Mouse (Mus musculus) layer of hippocampus, adult 2 months (tissue): ENCODE results near the gene Kcnd3. TPM values are rescaled to one million over a fixed set of nuclear protein-coding genes. Genes with fewer than 3 reads are reported as not detected.

ENCODE experiments used
- DNase-seq, 2 experiments: peaks; one replicate each; pipeline ENCODE4 v3.0.0; 2022; ENCODE audit warnings: low spot score in 2 of 2
- H3K27ac ChIP-seq: fragments of 200-600 bp; 2 replicates; pipeline ENCODE4 v1.8.1; 2022
- H3K4me3 ChIP-seq: fragments of 200-600 bp; 2 replicates; pipeline ENCODE4 v1.8.1; 2022; ENCODE audit warnings: mild to moderate bottlenecking
- CTCF ChIP-seq: fragments of 200-600 bp; conservative IDR thresholded peaks from 2 replicates; pipeline ENCODE4 v1.8.1; 2022; ENCODE audit warnings: antibody characterized with exemption, mild to moderate bottlenecking, moderate library complexity
- total RNA-seq, 2 experiments: library from RNA; stranded (reverse); gene quantifications; 2 replicates each; pipeline ENCODE4 v1.2.3; 2021

Kcnd3 gene
- total RNA-seq, 2 experiments from 2014 or later: 60.2 to 64.9 TPM

- H3K4me3 ChIP-seq: no peak overlapping the region
- no peak for TF ChIP-seq CTCF
- no peak overlapping the region for H3K27ac ChIP-seq
- no peak for DNase-seq
Observed at GRCm38 (mm10) chr3:105625961-105626360, 173.8 kb downstream of the Kcnd3 start.

GRCm38 (mm10) chr3:105627258-105627657 is 175.1 kb downstream of the Kcnd3 start:
- TF ChIP-seq CTCF: peak; percentile 43
- Histone ChIP-seq H3K4me3 (no peak overlapping the region), H3K27ac (no peak overlapping the region)
- DNase-seq: no peak

- no peak for DNase-seq
- Histone ChIP-seq H3K27ac (peak overlapping the region; percentile 32; the same call in 1 of the 2 replicates), H3K4me3 (no peak overlapping the region)
- TF ChIP-seq CTCF: no peak
Observed at GRCm38 (mm10) chr3:105632296-105632695, 180.2 kb downstream of the Kcnd3 start.

GRCm38 (mm10) chr3:105633021-105633420 is 180.9 kb downstream of the Kcnd3 start:
- no peak for TF ChIP-seq CTCF
- no peak overlapping the region for H3K4me3 ChIP-seq
- peak overlapping the region; percentile 32; the same call in 1 of the 2 replicates for H3K27ac ChIP-seq
- DNase-seq: no peak

GRCm38 (mm10) chr3:105642186-105642585 is 190.1 kb downstream of the Kcnd3 start:
- Histone ChIP-seq H3K27ac (no peak overlapping the region), H3K4me3 (no peak overlapping the region)
- peak in 1 of 2 experiments; percentile 37 for DNase-seq
- peak; percentile 72 for TF ChIP-seq CTCF

GRCm38 (mm10) chr3:105643566-105643965 is 191.4 kb downstream of the Kcnd3 start:
- H3K4me3 ChIP-seq: no peak overlapping the region
- TF ChIP-seq CTCF: no peak
- H3K27ac ChIP-seq: no peak overlapping the region
- DNase-seq: no peak

- no peak for DNase-seq
- no peak overlapping the region for H3K27ac ChIP-seq
- no peak overlapping the region for H3K4me3 ChIP-seq
- TF ChIP-seq CTCF: peak; percentile 32
Observed at GRCm38 (mm10) chr3:105648889-105649567, 196.9 kb downstream of the Kcnd3 start.

- TF ChIP-seq CTCF: no peak
Observed at GRCm38 (mm10) chr3:105653544-105654380, 201.6 kb downstream of the Kcnd3 start.

GRCm38 (mm10) chr3:105655031-105655585 is 203.0 kb downstream of the Kcnd3 start:
- TF ChIP-seq CTCF: no peak
- DNase-seq: no peak
- no peak overlapping the region for H3K4me3 ChIP-seq
- H3K27ac ChIP-seq: no peak overlapping the region

More at GRCm38 (mm10) chr3:105653544-105654380, 201.6 kb downstream of the Kcnd3 start:
- peak in 1 of 2 experiments; percentile 40 for DNase-seq
- Histone ChIP-seq H3K4me3 (no peak overlapping the region), H3K27ac (peak overlapping the region; percentile 69)

GRCm38 (mm10) chr3:105660530-105660929 is 208.4 kb downstream of the Kcnd3 start:
- no peak for DNase-seq
- H3K27ac ChIP-seq: no peak overlapping the region
- no peak for TF ChIP-seq CTCF
- no peak overlapping the region for H3K4me3 ChIP-seq

- no peak overlapping the region for H3K27ac ChIP-seq
- no peak for DNase-seq
- TF ChIP-seq CTCF: peak; percentile 27
- no peak overlapping the region for H3K4me3 ChIP-seq
Observed at GRCm38 (mm10) chr3:105663043-105663442, 210.9 kb downstream of the Kcnd3 start.

GRCm38 (mm10) chr3:105665105-105665765 is 213.1 kb downstream of the Kcnd3 start:
- DNase-seq: no peak
- no peak for TF ChIP-seq CTCF
- Histone ChIP-seq H3K27ac (no peak overlapping the region), H3K4me3 (no peak overlapping the region)
